Mouse (Mus musculus) lung, embryonic 15.5 days (tissue): Measurements from ENCODE around the gene Dnlz. TPM values are rescaled to one million over a fixed set of nuclear protein-coding genes. Genes with fewer than 3 reads are reported as not detected.

Experiments
- ATAC-seq: fragments of 200-750 bp; cut with Nextera tagmentation; 2 replicates; pipeline ENCODE4 v1.8.0; 2017; ENCODE audit warnings: moderate number of reproducible peaks, borderline replicate concordance; ENCODE audit not compliant: low FRiP score, low TSS enrichment; ENCODE audit errors: extremely low read depth
- H3K27ac ChIP-seq: fragments of 300-500 bp; sonication (generic); 2 replicates; pipeline ENCODE4 v1.5.1; 2015; ENCODE audit warnings: moderate library complexity, mild to moderate bottlenecking, inconsistent platforms
- H3K27me3 ChIP-seq: fragments of 300-500 bp; sonication (generic); 2 replicates; pipeline ENCODE4 v1.6.1; 2015; ENCODE audit warnings: inconsistent platforms
- H3K36me3 ChIP-seq: fragments of 300-500 bp; sonication (generic); 2 replicates; pipeline ENCODE4 v1.6.1; 2015; ENCODE audit warnings: inconsistent platforms
- H3K4me1 ChIP-seq: fragments of 300-500 bp; sonication (generic); 2 replicates; pipeline ENCODE4 v1.6.1; 2015; ENCODE audit warnings: inconsistent platforms
- H3K4me2 ChIP-seq: fragments of 300-500 bp; sonication (generic); 2 replicates; pipeline ENCODE4 v1.6.1; 2015; ENCODE audit warnings: inconsistent platforms, mild to moderate bottlenecking, moderate library complexity
- H3K4me3 ChIP-seq: fragments of 300-500 bp; sonication (generic); 2 replicates; pipeline ENCODE4 v1.5.1; 2015; ENCODE audit warnings: mild to moderate bottlenecking, inconsistent platforms
- H3K9ac ChIP-seq: fragments of 300-500 bp; sonication (generic); 2 replicates; pipeline ENCODE4 v1.6.1; 2015; ENCODE audit warnings: inconsistent platforms
- H3K9me3 ChIP-seq: fragments of 300-500 bp; sonication (generic); 2 replicates; pipeline ENCODE4 v1.6.1; 2016; ENCODE audit warnings: inconsistent platforms
- WGBS: fragments of 180-500 bp; shearing (Covaris S2); methylation state at CpG from one replicate; pipeline ENCODE4 v1.1.7; 2015; 5-methylcytosine and 5-hydroxymethylcytosine counted together
- polyA plus RNA-seq: library from polyadenylated mRNA; unstranded; fragments of >200 nt; fragmentation: Nextera tagmentation; extraction: Ambion mirVana; gene quantifications from 2 replicates; pipeline ENCODE4 v1.2.1, GENCODE M21; 2015

The Dnlz gene
- polyA plus RNA-seq, 1 experiment from 2014 or later = 25.5 TPM

DNA sequence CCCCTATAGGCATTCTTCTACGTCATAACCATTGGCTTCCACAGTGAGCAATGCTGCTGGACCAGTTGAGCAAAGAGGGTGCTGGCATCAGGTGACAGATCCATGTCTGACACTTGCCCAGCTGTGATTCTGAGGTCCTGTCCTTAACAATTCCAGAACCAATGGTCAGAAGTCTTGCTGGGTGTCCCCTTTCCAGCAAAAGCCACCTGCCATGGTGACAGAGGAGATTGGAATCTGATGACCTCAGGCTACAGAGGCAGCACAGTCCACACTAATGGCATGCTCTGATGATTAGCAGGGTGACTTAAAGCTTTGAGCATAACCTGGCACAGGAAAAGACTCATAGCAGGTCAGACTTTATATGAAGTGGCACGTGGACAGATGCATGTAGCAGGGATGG, 46.4 kb downstream of the Dnlz start:
- ATAC-seq = no peak
- no peak overlapping the region for H3K27ac ChIP-seq
- no peak overlapping the region for H3K4me3 ChIP-seq
- no peak overlapping the region for H3K4me2 ChIP-seq
- H3K36me3 ChIP-seq = no peaks in the 10 kb centered on the region
- no peaks in the 10 kb centered on the region for H3K27me3 ChIP-seq
- no peak overlapping the region for H3K9ac ChIP-seq
- peaks cover 26% of the 10 kb centered on the region for H3K4me1 ChIP-seq
- no peaks in the 10 kb centered on the region for H3K9me3 ChIP-seq
- 62% methylated on average over 2 of the region's 2 CpGs for WGBS

DNA sequence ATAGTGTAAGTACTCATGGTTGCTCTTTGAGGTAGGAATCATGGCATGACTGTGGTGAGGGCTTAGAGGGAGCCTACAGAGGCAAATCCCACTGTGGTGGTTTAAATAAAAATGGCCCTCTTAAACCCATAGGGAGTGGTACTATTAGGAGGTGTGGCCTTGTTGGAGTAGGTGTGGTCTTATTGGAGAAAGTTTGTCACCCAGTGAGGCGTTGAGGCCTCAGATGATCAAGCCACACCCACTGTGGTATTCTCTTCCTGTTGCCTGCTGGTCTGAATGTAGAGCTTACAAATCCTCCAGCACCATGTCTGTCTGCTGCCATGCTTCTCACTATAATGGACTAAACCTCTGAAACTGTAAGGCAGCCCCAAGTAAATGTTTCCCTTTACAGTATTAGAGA, 47.2 kb downstream of the Dnlz start:
- no peaks in the 10 kb centered on the region for H3K36me3 ChIP-seq
- no peak overlapping the region for H3K4me3 ChIP-seq
- H3K9ac ChIP-seq = no peak overlapping the region
- H3K9me3 ChIP-seq = no peaks in the 10 kb centered on the region
- H3K4me1 ChIP-seq = peaks cover 27% of the 10 kb centered on the region
- no peak for ATAC-seq
- no peak overlapping the region for H3K4me2 ChIP-seq
- H3K27ac ChIP-seq = no peak overlapping the region
- 52% methylated on average over 1 of the region's 1 CpGs for WGBS
- no peaks in the 10 kb centered on the region for H3K27me3 ChIP-seq

DNA sequence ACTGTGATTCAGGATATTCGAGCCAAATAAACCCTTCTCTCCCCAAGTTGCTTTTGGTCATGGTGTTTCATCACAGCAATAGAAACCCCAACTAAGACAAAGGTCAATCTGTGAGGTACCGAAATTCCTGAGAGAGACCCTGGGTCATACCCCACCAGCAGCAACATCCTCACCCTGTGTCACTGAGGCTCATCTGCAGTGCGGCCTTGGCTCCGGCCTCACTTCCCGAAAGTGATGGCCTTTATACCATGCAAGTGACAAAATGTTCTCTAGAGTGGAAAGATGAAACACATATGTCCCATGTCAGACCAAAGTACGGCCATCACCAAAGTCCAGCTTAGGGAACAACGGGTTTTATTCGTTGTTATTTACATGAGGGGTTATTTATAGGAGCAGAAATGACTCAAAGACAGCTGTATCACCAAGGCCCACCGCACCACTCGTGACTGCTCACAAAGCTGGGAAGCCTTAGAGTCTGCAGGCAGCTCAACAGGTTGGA, 49.9 kb downstream of the Dnlz start:
- H3K9me3 ChIP-seq = no peaks in the 10 kb centered on the region
- WGBS = 73% methylated on average over 10 of the region's 10 CpGs
- ATAC-seq = no peak
- H3K4me2 ChIP-seq = no peak overlapping the region
- H3K4me1 ChIP-seq = peaks cover 45% of the 10 kb centered on the region
- H3K27me3 ChIP-seq = no peaks in the 10 kb centered on the region
- H3K36me3 ChIP-seq = no peaks in the 10 kb centered on the region
- no peak overlapping the region for H3K4me3 ChIP-seq
- H3K27ac ChIP-seq = no peak overlapping the region
- H3K9ac ChIP-seq = no peak overlapping the region

DNA sequence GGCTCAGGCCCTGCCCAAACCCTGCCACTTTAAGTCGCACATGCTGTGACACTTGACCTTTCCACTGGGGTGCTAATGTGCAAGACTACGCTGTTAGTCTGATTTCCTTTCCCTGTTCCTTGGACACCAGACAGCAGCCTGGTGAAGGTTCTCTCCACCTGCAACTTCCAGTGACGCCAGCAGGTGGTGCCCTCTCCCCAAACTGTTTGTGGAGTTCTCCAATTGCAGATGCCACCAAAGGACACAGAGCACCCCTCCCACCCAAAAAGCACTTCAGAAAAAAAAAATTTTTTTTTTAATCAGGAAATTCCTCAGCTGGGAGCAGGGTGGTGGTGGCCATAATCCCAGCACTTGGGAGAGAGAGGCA, 51.1 kb downstream of the Dnlz start:
- Histone ChIP-seq H3K4me2 (0 out of 2 replicates have a peak overlapping the region, but pooled peaks have one; percentile 3), H3K4me1 (peaks cover 55% of the 10 kb centered on the region), H3K27me3 (no peaks in the 10 kb centered on the region), H3K9ac (no peak overlapping the region), H3K4me3 (no peak overlapping the region), H3K36me3 (no peaks in the 10 kb centered on the region), H3K9me3 (no peaks in the 10 kb centered on the region), H3K27ac (peak overlapping the region; percentile 54; the same call in 1 of the 2 replicates)
- ATAC-seq = peak; percentile 24; the same call in 1 of the 2 replicates
- 0% methylated on average over 3 of the region's 3 CpGs for WGBS

DNA sequence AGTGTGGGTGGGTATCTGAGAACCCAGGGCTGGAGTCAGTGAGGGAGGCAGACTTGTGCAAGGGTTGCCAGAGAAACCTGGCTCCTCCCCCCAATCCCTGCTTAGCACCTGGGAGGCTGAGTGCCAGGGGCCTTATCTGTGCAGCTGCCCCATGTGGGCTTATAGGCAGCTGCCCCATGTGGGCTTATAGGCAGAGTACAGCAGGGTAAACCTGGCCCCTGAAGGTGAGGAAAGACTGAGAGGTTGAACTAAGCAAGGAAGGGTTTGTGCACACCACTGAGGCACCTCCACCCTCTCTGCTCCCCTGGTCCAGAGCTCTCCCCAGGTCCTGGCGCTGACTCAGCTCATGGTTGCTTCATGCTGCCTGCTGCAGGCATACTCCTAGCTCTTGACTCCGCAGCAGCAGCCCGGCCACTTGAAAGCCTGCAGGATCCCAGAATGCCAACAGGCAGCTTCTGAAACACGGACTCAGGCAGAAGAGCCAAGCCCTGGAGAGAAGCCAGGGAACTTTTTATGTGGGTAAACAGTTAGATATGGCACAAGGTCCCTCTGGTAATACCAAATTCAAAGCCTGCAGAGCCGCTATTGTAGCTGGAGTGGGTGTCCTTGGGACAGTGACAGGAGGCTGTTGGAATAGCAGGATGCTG, 51.6 kb downstream of the Dnlz start:
- H3K9ac ChIP-seq = no peak overlapping the region
- no peaks in the 10 kb centered on the region for H3K36me3 ChIP-seq
- WGBS = 28% methylated on average over 5 of the region's 5 CpGs
- H3K27me3 ChIP-seq = no peaks in the 10 kb centered on the region
- 0 out of 2 replicates have a peak overlapping the region, but pooled peaks have one; percentile 3 for H3K4me2 ChIP-seq
- ATAC-seq = peak; percentile 53
- H3K27ac ChIP-seq = peak overlapping the region; percentile 54
- no peaks in the 10 kb centered on the region for H3K9me3 ChIP-seq
- peaks cover 55% of the 10 kb centered on the region for H3K4me1 ChIP-seq
- no peak overlapping the region for H3K4me3 ChIP-seq

DNA sequence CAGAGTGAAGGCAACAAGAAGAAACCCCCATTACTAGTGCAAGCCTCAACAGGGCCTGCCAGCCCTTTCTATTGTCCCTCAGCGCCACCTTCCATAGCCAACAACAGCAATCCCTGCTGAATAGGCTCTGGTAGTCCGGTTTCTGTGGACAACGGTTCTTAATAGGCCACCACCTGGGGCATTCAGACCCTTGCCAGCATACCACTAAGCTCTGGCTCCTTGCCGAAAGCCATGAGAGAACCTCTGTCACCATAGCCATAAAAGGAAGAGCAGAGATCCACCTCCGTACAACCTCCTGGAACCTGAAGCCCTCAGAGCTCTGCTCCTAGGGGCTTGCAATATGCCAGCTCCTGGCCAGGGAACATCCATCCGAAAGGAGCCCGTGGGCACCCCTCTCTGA, 52.6 kb downstream of the Dnlz start:
- no peak for ATAC-seq
- H3K4me2 ChIP-seq = no peak overlapping the region
- H3K9ac ChIP-seq = no peak overlapping the region
- no peaks in the 10 kb centered on the region for H3K9me3 ChIP-seq
- H3K27me3 ChIP-seq = no peaks in the 10 kb centered on the region
- peaks cover 55% of the 10 kb centered on the region for H3K4me1 ChIP-seq
- no peak overlapping the region for H3K4me3 ChIP-seq
- H3K36me3 ChIP-seq = no peaks in the 10 kb centered on the region
- peak overlapping the region; percentile 54 for H3K27ac ChIP-seq
- 51% methylated on average over 7 of the region's 7 CpGs for WGBS

DNA sequence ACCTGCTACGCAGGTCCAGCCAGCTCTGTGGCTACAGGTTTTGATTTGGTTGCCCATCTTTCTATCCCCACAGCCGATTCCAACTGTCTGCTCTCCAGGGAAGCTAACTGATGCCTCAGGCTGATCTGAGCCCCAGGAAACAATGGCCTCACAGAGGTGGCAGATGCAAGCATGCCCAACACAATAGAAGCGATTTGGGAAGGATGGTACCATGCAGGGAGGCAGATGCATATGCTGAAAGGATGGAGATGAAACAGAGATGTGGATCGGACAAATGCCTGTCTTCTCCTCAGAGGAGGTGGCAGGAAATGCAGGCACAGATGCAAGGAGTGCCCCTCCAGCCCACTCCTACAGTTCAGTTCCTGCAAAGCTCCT, 53.1 kb downstream of the Dnlz start:
- H3K9ac ChIP-seq = no peak overlapping the region
- no peak for ATAC-seq
- H3K36me3 ChIP-seq = no peaks in the 10 kb centered on the region
- no peak overlapping the region for H3K4me3 ChIP-seq
- no peaks in the 10 kb centered on the region for H3K9me3 ChIP-seq
- H3K27me3 ChIP-seq = no peaks in the 10 kb centered on the region
- H3K4me2 ChIP-seq = no peak overlapping the region
- H3K27ac ChIP-seq = 0 out of 2 replicates have a peak overlapping the region, but pooled peaks have one; percentile 31
- WGBS = 34% methylated on average over 4 of the region's 4 CpGs
- peaks cover 55% of the 10 kb centered on the region for H3K4me1 ChIP-seq

DNA sequence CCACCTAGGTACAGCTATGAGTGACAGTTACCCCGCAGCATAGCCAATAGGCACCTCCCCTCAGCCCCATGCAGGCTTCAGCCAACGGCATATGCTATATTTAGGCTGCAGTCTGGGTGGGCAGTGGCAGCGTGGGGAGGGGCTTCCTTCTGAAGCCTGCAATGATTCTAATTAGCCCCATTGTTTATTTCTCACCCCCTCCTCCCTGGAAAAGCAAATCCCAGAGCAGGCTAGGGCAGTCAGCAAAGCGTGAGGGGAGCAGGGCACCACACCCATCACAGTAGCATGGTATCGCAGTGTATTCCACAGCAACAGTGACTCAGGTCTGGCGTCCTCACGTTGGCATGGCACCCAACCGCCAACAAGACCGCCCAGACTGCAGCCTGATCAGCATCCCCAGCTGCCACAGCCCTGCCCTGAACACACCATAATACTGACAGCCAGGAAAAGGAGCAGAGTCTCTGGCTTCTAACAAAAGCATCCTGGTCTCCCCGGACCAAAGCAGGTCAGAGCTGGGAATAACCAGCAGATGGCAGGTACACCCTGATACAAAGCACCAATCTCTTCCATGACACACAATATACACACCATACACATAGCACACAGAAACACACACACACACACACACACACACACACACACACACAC, 53.6 kb downstream of the Dnlz start:
- Histone ChIP-seq H3K9me3 (no peaks in the 10 kb centered on the region), H3K27ac (0 out of 2 replicates have a peak overlapping the region, but pooled peaks have one; percentile 31), H3K4me2 (peak overlapping the region; percentile 35), H3K4me1 (peaks cover 55% of the 10 kb centered on the region), H3K27me3 (no peaks in the 10 kb centered on the region), H3K4me3 (no peak overlapping the region), H3K9ac (no peak overlapping the region), H3K36me3 (no peaks in the 10 kb centered on the region)
- WGBS = 6% methylated on average over 10 of the region's 10 CpGs
- peak; percentile 50; the same call in 1 of the 2 replicates for ATAC-seq

Other genes starting within 250 kb of the Dnlz start
- 10.3 and 11.2 TPM in 2 replicates for gene Nacc2, start 228.9 kb downstream of the Dnlz start, polyA plus RNA-seq
- not detected in 2 replicates for gene Lhx3, start 143.8 kb downstream of the Dnlz start, polyA plus RNA-seq
- 22.8 and 24.5 TPM in 2 replicates for gene Qsox2, start 114.6 kb downstream of the Dnlz start, polyA plus RNA-seq
- 0.31 and 0.34 TPM in 2 replicates for gene Ccdc187, start 57.6 kb downstream of the Dnlz start, polyA plus RNA-seq
- 54.6 and 55.3 TPM in 2 replicates for gene Gpsm1, start 36.6 kb downstream of the Dnlz start, polyA plus RNA-seq
- 1.7 and 3.0 TPM in 2 replicates for gene Card9, start 8.8 kb upstream of the Dnlz start, polyA plus RNA-seq
- gene Snapc4, start 28.5 kb upstream of the Dnlz start, polyA plus RNA-seq = 23.1 and 30.0 TPM in 2 replicates
- 107 and 117 TPM in 2 replicates for gene Entr1, start 37.2 kb upstream of the Dnlz start, polyA plus RNA-seq
- 95.2 and 99.7 TPM in 2 replicates for gene Pmpca, start 37.2 kb upstream of the Dnlz start, polyA plus RNA-seq
- gene Inpp5e, start 57.1 kb upstream of the Dnlz start, polyA plus RNA-seq = 17.3 and 20.3 TPM in 2 replicates
- 18.2 and 21.3 TPM in 2 replicates for gene Sec16a, start 93.1 kb upstream of the Dnlz start, polyA plus RNA-seq
- 22.1 and 23.9 TPM in 2 replicates for gene Notch1, start 164.6 kb upstream of the Dnlz start, polyA plus RNA-seq
- gene Egfl7, start 227.9 kb upstream of the Dnlz start, polyA plus RNA-seq = 339 and 341 TPM in 2 replicates
- gene Gm20532, start 234.5 kb upstream of the Dnlz start, polyA plus RNA-seq = not detected in 2 replicates